Mouse (Mus musculus): Measurements from ENCODE around the gene Moap1. TPM values are rescaled to one million over a fixed set of nuclear protein-coding genes. Genes with fewer than 3 reads are reported as not detected.

Moap1 gene
- polyA plus RNA-seq, 1 experiment from 2014 or later = 32.6 TPM

DNA sequence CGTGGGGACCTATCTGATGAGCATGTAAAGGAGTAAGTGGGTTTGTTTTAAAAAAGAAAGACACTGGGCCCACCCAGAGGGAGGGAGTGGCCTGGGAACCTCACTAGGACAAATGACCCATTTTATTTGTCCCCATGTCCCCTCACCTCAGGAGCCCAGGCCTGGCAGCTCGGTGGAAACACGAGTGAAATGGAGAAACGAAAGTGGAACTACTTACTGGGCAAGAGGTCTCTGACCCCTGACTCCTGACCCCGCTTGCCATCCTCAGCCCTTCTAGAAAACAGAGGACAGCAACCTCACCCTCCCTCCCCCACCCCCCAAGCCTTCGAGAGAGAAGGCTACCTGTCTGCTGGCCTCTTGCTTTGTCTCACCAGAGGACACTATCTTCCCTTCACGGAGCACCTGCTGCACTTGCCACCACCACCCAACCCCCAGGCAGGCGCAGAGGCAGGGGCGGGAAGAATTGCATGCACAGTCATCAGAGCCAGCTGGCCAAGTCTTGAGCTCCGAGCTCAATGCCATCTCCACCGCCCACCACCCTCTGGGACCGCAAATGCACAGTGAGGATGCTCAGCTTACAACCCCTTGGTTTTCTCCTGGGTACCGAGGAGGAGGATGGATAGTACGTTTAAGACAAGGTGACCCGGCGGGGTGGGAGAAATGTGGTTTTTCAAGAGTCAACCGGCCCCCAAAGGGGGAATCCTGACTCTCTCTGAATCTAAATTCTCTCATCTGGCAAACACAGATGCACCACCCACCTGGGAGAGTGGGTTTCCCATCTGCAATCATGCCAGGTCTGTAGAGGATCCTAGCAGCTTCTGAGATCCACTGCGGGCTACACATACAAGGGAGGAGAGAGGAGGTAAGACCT is 47.9 kb downstream of the Moap1 start:
- H3K27ac ChIP-seq = no peak overlapping the region
- H3K4me1 ChIP-seq = peaks cover 38% of the 10 kb centered on the region
- H3K9me3 ChIP-seq = no peaks in the 10 kb centered on the region
- no peak overlapping the region for H3K4me2 ChIP-seq (replicated peaks)
- no peak overlapping the region for H3K4me3 ChIP-seq
- no peaks in the 10 kb centered on the region for H3K36me3 ChIP-seq
- H3K9ac ChIP-seq = no peak overlapping the region
- no peaks in the 10 kb centered on the region for H3K27me3 ChIP-seq
- WGBS = 57% methylated on average over 18 of the region's 18 CpGs
- no peak for ATAC-seq (ENCODE audit: insufficient number of reproducible peaks, insufficient read depth, low FRiP score, low TSS enrichment)

Other genes starting within 250 kb of the Moap1 start
- 10.1 and 12.2 TPM in 2 replicates for gene Chga, start 188.7 kb downstream of the Moap1 start, polyA plus RNA-seq (2016; fragmentation: Nextera tagmentation; extraction: Ambion mirVana)
- 12.0 and 15.0 TPM in 2 replicates for gene Itpk1, start 38.7 kb downstream of the Moap1 start, polyA plus RNA-seq (2016; fragmentation: Nextera tagmentation; extraction: Ambion mirVana)
- gene Tmem251, start 101 bp upstream of the Moap1 start, polyA plus RNA-seq (2016; fragmentation: Nextera tagmentation; extraction: Ambion mirVana) = 10.4 and 11.0 TPM in 2 replicates
- not detected in 2 replicates for gene Gm28051, start 14.1 kb upstream of the Moap1 start, polyA plus RNA-seq (2016; fragmentation: Nextera tagmentation; extraction: Ambion mirVana)
- 35.3 and 42.2 TPM in 2 replicates for gene Gon7, start 14.1 kb upstream of the Moap1 start, polyA plus RNA-seq (2016; fragmentation: Nextera tagmentation; extraction: Ambion mirVana)
- 45.6 and 51.6 TPM in 2 replicates for gene Ubr7, start 14.3 kb upstream of the Moap1 start, polyA plus RNA-seq (2016; fragmentation: Nextera tagmentation; extraction: Ambion mirVana)
- 31.8 and 32.0 TPM in 2 replicates for gene Gm20604, start 15.0 kb upstream of the Moap1 start, polyA plus RNA-seq (2016; fragmentation: Nextera tagmentation; extraction: Ambion mirVana)
- gene Btbd7, start 134.8 kb upstream of the Moap1 start, polyA plus RNA-seq (2016; fragmentation: Nextera tagmentation; extraction: Ambion mirVana) = 28.9 and 31.0 TPM in 2 replicates
- not detected in 2 replicates for gene Cox8c, start 155.7 kb upstream of the Moap1 start, polyA plus RNA-seq (2016; fragmentation: Nextera tagmentation; extraction: Ambion mirVana)
- 0.36 and 0.84 TPM in 2 replicates for gene Unc79, start 205.2 kb upstream of the Moap1 start, polyA plus RNA-seq (2016; fragmentation: Nextera tagmentation; extraction: Ambion mirVana)